In the genomic region with DNA sequence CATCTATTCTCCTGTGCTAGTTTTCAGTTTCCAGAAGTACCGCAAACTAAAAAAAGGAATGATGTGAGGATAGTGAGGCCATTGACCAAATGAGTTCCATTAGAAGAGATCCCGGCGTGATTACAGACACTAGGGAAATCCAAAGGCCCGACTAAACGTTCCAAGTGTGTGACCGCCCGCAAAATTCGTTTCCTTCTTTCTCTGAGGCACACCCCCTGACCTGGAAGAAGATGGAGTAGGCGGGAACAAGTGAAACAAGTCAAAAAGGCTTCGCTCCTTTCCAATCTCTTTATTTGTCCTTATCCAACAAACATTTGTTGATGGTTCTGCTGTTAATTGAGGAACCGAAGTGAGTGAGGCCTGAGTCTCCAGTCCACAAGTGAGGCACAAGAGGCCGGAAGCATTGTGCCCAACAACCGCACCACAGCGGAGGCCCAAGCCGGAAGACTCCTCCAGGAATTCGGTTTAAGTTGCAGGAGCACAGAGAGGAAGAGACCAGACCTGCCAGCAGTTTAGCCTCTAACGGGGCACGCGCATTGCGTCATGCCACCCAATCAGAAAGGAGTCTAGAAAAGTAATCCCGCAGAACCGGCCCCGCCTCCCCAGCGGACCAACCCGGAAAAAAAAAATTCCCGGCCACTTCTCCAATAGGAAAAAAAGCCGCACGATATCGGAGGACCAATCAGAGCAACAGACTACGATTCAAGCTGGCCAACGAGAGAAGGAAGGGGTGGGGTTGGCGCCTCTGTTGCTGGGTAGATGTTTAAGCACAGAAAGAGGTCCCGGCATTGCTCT, we compare ENCODE assay signal across 8 mouse cellular contexts. TPM values are rescaled to one million over a fixed set of nuclear protein-coding genes. Genes with fewer than 3 reads are reported as not detected.
A peak's percentile ranks its signal among the peaks of the same experiment; 100 is the strongest.
DNase-seq lines count a peak whose midpoint lies in the region; ATAC-seq and TF ChIP-seq lines count a peak whose summit lies in the region.

Ttc9c (minus strand) TSS at position 533 of the 795 bp plus-strand sequence.

- H3K4me3 ChIP-seq in bone marrow, adult 2 months (replicated peaks; ENCODE audit: control insufficient read depth, low read depth, low read length), result peak within 1 kb of the TSS; percentile 98
- peak within 1 kb of the TSS; percentile 97 for H3K4me3 ChIP-seq in embryonic facial prominence, embryonic 14.5 days (ENCODE audit: low read depth, low read length)
- peak within 1 kb of the TSS; percentile 72 for H3K4me3 ChIP-seq in limb, embryonic 10.5 days
- peak within 1 kb of the TSS; percentile 100 for H3K4me3 ChIP-seq in midbrain, embryonic 12.5 days
- peak within 1 kb of the TSS; percentile 96 for H3K4me3 ChIP-seq in small intestine, adult 2 months (ENCODE audit: low read depth, low read length)

- WGBS in bone marrow, adult 2 months, result under 1% methylated on average over 33 of the region's 33 CpGs
- under 1% methylated on average over 33 of the region's 33 CpGs for WGBS in embryonic facial prominence, embryonic 14.5 days
- WGBS in limb, embryonic 10.5 days, result under 1% methylated on average over 33 of the region's 33 CpGs
- under 1% methylated on average over 33 of the region's 33 CpGs for WGBS in midbrain, embryonic 12.5 days
- under 1% methylated on average over 33 of the region's 33 CpGs for WGBS in small intestine, adult 2 months

- TF ChIP-seq CTCF in bone marrow, adult 2 months (IDR thresholded peaks at IDR 0.05; ENCODE audit: control insufficient read depth, insufficient read depth, low read length), result no peak
- no peak for TF ChIP-seq CTCF in small intestine, adult 2 months (IDR thresholded peaks at IDR 0.05; ENCODE audit: extremely low read depth, insufficient read length, insufficient replicate concordance, low read depth, low read length)

- no peaks in the 10 kb centered on the region for H3K27me3 ChIP-seq in embryonic facial prominence, embryonic 14.5 days (replicated peaks; ENCODE audit: control insufficient read depth, insufficient read depth, low read length)
- H3K27me3 ChIP-seq in limb, embryonic 10.5 days (ENCODE audit: low read depth, poor library complexity, severe bottlenecking), result no peaks in the 10 kb centered on the region
- no peaks in the 10 kb centered on the region for H3K27me3 ChIP-seq in midbrain, embryonic 12.5 days
- H3K27me3 ChIP-seq in small intestine, adult 2 months (ENCODE audit: control insufficient read depth, insufficient read depth, low read length), result no peaks in the 10 kb centered on the region

- peak within 1 kb of the TSS; percentile 96 for H3K9ac ChIP-seq in embryonic facial prominence, embryonic 14.5 days (ENCODE audit: low read depth, low read length)
- peak within 1 kb of the TSS; percentile 99 for H3K9ac ChIP-seq in midbrain, embryonic 12.5 days (replicated peaks)

- H3K36me3 ChIP-seq in embryonic facial prominence, embryonic 14.5 days (ENCODE audit: control insufficient read depth, insufficient read depth, low read length), result peaks cover 44% of the 10 kb centered on the region
- H3K36me3 ChIP-seq in limb, embryonic 10.5 days, result peaks cover 59% of the 10 kb centered on the region
- peaks cover 37% of the 10 kb centered on the region for H3K36me3 ChIP-seq in midbrain, embryonic 12.5 days
- peaks cover 24% of the 10 kb centered on the region for H3K36me3 ChIP-seq in small intestine, adult 2 months (ENCODE audit: control insufficient read depth, insufficient read depth, low read length)

- H3K4me1 ChIP-seq in bone marrow, adult 2 months (ENCODE audit: control insufficient read depth, insufficient read depth, low read length), result peaks cover 1% of the 10 kb centered on the region; the same call in 1 of the 2 replicates
- peaks cover 26% of the 10 kb centered on the region for H3K4me1 ChIP-seq in embryonic facial prominence, embryonic 14.5 days (ENCODE audit: control insufficient read depth, insufficient read depth, low read length)
- H3K4me1 ChIP-seq in limb, embryonic 10.5 days, result peaks cover 40% of the 10 kb centered on the region
- H3K4me1 ChIP-seq in midbrain, embryonic 12.5 days, result peaks cover 57% of the 10 kb centered on the region
- H3K4me1 ChIP-seq in small intestine, adult 2 months (ENCODE audit: control insufficient read depth, insufficient read depth, insufficient read length, low read length), result peaks cover 2% of the 10 kb centered on the region; the same call in 1 of the 2 replicates

- TF ChIP-seq POLR2A in bone marrow, adult 2 months (IDR thresholded peaks at IDR 0.05; ENCODE audit: borderline replicate concordance, control insufficient read depth, low read depth, low read length), result peak; percentile 72
- TF ChIP-seq POLR2A in small intestine, adult 2 months (IDR thresholded peaks at IDR 0.05; ENCODE audit: low read depth, low read length), result peak; percentile 70

- peak; percentile 100 for DNase-seq in 416B (ENCODE audit: low read depth)
- peak; percentile 100 for DNase-seq in embryonic facial prominence, embryonic 14.5 days (ENCODE audit: low spot score)
- DNase-seq in heart, adult 18-20 months, result peak; percentile 96 to 99
- peak; percentile 95 for DNase-seq in kidney, adult 18-20 months
- peak; percentile 94 for DNase-seq in limb, embryonic 10.5 days (ENCODE audit: low spot score)

- H3K4me2 ChIP-seq in embryonic facial prominence, embryonic 14.5 days (ENCODE audit: low read depth, low read length), result peak within 1 kb of the TSS; percentile 92
- peak within 1 kb of the TSS; percentile 94 for H3K4me2 ChIP-seq in midbrain, embryonic 12.5 days (replicated peaks)

- peak within 1 kb of the TSS; percentile 98 for H3K27ac ChIP-seq in bone marrow, adult 2 months (ENCODE audit: control insufficient read depth, insufficient read depth, low read depth, low read length, poor library complexity)
- peak within 1 kb of the TSS; percentile 99 for H3K27ac ChIP-seq in embryonic facial prominence, embryonic 14.5 days (replicated peaks; ENCODE audit: low read depth, low read length)
- peak within 1 kb of the TSS; percentile 96 for H3K27ac ChIP-seq in limb, embryonic 10.5 days
- H3K27ac ChIP-seq in midbrain, embryonic 12.5 days (replicated peaks), result peak within 1 kb of the TSS; percentile 99
- peak within 1 kb of the TSS; percentile 98 for H3K27ac ChIP-seq in small intestine, adult 2 months (ENCODE audit: insufficient read depth, low read depth, low read length)

- H3K9me3 ChIP-seq in embryonic facial prominence, embryonic 14.5 days (ENCODE audit: control insufficient read depth, low read length), result no peaks in the 10 kb centered on the region
- no peaks in the 10 kb centered on the region for H3K9me3 ChIP-seq in limb, embryonic 10.5 days (replicated peaks)
- H3K9me3 ChIP-seq in midbrain, embryonic 12.5 days, result no peaks in the 10 kb centered on the region

- peak; percentile 93 for ATAC-seq in embryonic facial prominence, embryonic 14.5 days (ENCODE audit: low read depth)
- ATAC-seq in midbrain, embryonic 12.5 days (ENCODE audit: low FRiP score, low read depth), result peak; percentile 93

RNA-seq across cellular contexts. Expression of gene Ttc9c, which starts in this region (rescaled TPM):
- polyA plus RNA-seq in bone marrow, adult 2 months (2011; ENCODE audit: insufficient read depth, insufficient read length, low replicate concordance, missing spikeins), result 18.1 and 20.3 TPM in 2 replicates
- 38.4 and 40.8 TPM in 2 replicates for polyA plus RNA-seq in embryonic facial prominence, embryonic 14.5 days (2014; fragmentation: Nextera tagmentation; extraction: Ambion mirVana)
- 10 to 100 TPM; 13.6 to 18.3 TPM for total RNA-seq in heart, adult 18-20 months (2021)
- 80.2 and 85.2 TPM in 2 replicates for polyA plus RNA-seq in limb, embryonic 10.5 days (2016; fragmentation: Nextera tagmentation; extraction: Ambion mirVana)
- polyA plus RNA-seq in midbrain, embryonic 12.5 days (2016; fragmentation: Nextera tagmentation; extraction: Ambion mirVana), result 65.7 and 69.9 TPM in 2 replicates
- 5.7 and 8.9 TPM in 2 replicates for polyA plus RNA-seq in small intestine, adult 2 months (2012; rRNA removed)

Comparison
In these comparisons a context has a peak if more than half of its experiments do, and no peak if none do; other contexts are left out.
1. Peak in every context shown above with its lines: DNase-seq, ATAC-seq, H3K4me3 ChIP-seq and H3K27ac ChIP-seq.